Mouse (Mus musculus): ENCODE measurements around the gene Chat.
"Not testable (repeated sequence)": the region's sequence is repeated elsewhere in the genome, so short reads cannot be mapped to it uniquely, and the experiment has no call there.

The Chat gene

GRCm38 (mm10) chr14:32452552-32452951 is 13.2 kb downstream of the Chat start:
- no peak for DNase-seq (ENCODE audit: low spot score)

GRCm38 (mm10) chr14:32446989-32447388 is 18.8 kb downstream of the Chat start:
- DNase-seq (ENCODE audit: low spot score), result no peak

DNA sequence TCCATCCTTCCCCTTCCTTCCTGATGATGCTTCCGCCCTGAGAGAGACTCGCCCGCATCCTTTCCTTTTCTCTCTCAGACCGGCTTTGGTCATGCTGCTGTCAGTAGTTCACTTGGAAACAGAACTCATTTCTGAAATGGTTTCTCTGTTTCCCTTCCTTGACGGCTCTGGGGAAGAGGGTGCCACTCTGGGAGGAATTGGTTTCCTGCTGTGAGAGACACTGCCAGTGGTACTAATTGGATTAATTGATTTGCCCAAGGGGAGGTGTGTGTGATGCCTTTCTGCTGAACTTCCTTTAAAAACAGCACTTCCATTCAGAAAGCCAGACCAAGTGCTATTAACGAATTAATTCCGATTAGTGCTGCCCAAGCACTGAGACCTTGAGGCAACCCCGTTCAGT is 22.3 kb downstream of the Chat start:
- DNase-seq (ENCODE audit: low spot score), result no peak

GRCm38 (mm10) chr14:32439744-32440143 is 26.0 kb downstream of the Chat start:
- no peak for DNase-seq (ENCODE audit: low spot score)

DNA sequence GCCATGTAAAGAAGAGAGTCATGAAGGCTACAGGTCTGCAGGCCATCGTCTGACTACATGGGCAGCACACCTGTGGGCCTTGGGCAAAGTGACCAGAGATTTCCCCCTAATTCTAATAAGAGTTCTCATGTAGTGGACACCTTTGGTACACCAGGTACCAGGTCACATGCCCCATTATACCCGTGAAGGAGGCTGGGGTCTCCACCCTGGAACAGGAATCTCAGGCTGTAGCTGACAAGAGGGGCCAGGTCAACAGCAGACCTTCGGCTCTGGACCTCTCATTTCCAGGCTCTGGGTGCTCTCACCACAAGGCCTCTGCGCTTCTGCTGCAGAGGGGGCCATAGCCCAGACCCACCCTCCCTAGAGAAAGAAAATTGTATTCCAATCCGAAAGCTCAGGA is 26.5 kb downstream of the Chat start:
- no peak for DNase-seq (ENCODE audit: low spot score)

DNA sequence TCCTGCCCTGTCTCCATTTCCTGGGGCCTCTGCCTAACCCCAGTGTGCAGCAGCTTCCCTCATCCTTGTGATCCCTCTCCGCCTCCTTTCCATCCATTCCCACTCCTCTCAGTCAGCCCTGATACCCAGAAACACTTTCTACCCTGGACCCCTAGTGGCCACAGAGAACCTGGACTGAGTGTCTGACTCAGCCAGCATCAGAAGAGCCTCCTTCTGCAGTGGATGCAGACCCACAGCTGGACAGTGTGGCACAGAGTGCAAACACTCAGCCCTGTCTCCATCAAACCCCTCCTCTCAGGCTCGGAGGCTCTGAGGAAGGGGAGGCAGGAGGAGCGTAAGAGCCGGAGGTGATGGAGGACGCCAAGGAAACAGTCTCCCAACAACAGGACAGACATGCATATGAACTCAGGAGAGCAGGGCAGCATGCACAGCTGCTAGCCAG is 28.4 kb downstream of the Chat start:
- DNase-seq (ENCODE audit: low spot score), result peak; percentile 66

DNA sequence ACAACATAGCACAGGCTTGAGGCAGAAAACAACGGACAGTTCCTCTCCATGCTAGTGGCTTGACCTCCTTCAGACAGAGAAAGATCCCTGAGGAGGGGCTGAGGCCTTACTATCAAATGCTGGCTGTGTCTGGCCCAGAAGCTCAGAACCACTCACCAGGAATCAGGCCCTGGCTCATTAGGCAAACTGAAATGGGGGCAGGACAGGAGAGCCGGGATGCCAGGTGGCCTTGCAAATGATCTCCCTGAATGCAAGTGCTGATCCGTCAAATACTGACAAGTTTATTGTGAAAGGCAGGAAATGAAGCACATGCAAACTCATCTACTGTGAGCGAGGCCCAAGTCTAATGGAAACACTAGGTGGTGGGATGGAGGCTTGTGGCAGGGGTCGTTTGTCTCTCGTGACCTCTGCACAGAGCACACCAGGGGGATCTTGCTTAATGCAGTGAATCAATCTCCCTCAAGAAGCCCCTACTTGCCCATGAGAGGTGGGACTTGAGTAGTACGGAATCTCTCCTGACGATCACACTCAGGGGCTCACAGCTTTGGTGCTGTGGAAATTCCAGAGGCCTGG is 36.7 kb downstream of the Chat start:
- DNase-seq (ENCODE audit: low spot score), result peak; percentile 37

DNA sequence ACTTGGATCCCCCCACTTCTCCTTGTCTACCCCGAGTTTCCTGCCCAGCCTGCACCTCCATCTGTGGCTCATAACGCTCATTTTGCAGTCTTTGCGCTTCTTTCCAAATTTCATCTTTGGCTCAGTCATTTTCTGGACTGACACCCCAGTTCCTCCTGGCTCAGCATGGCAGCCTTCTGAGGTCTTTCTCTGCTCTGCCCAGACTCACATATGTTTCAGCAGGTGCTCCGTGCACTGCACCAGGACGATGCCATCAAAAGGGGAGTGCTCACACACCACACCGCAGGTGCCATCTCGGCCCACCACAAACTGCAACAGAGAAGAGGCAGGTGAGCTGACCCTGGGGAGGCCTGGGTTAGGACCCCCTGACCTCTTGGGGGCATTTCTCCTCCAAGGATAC is 41.8 kb downstream of the Chat start:
- DNase-seq (ENCODE audit: low spot score), result no peak

- no peak for DNase-seq (ENCODE audit: low spot score)
These were observed 47.0 kb downstream of the Chat start for GRCm38 (mm10) chr14:32418747-32419146.

- no peak for DNase-seq (ENCODE audit: low spot score)
These were observed 53.7 kb downstream of the Chat start for GRCm38 (mm10) chr14:32412075-32412474.

GRCm38 (mm10) chr14:32410084-32410483 is 55.7 kb downstream of the Chat start:
- DNase-seq (ENCODE audit: low spot score), result no peak

- DNase-seq (ENCODE audit: low spot score), result not testable (repeated sequence)
These were observed 60.4 kb downstream of the Chat start for GRCm38 (mm10) chr14:32405399-32405798.

GRCm38 (mm10) chr14:32388196-32388595 is 77.6 kb downstream of the Chat start, which contains the start of gene 1700024G13Rik:
Gene 1700024G13Rik (minus strand): TSS chr14:32388391.
- peak; percentile 89 for DNase-seq (ENCODE audit: low spot score)

DNA sequence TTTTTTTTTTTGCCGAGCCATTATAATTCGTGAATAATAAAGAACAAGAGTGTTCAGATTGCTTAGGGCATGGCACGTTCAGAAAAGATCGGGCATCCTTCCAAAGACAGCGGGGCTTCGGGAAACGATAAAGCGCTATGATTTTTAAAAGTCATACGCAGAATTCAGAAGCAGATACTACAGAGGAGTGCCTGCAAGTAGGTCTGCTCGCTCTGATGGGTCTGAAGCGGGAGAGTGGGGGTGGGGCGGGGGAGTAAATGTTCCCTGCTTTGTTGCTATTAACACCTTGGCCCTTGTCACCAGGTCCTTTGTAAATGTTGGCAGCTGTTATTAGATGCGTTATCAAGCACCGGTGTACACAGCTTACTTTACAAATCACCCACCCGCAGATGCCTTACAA is 84.2 kb downstream of the Chat start:
- no peak for DNase-seq (ENCODE audit: low spot score)

DNA sequence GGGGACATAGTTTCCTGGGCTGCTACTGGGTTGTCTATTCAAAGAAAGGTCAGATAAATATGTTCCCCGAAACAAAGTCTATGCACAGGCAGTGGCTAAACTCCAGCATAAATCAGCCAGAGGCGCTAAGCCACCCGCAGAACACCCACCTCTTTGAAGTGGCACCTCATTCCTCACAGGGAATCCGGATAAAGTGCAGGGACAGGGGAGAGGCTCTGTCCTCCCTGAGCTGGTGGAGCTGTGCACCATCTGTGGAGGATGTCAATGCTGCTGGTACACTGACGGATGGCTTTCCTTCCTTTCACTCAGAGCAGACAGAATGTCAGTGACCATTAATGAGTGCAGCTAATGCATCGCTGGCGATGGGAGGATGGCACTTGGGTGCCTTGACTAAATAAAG is 84.7 kb downstream of the Chat start:
- peak; percentile 39 for DNase-seq (ENCODE audit: low spot score)

DNA sequence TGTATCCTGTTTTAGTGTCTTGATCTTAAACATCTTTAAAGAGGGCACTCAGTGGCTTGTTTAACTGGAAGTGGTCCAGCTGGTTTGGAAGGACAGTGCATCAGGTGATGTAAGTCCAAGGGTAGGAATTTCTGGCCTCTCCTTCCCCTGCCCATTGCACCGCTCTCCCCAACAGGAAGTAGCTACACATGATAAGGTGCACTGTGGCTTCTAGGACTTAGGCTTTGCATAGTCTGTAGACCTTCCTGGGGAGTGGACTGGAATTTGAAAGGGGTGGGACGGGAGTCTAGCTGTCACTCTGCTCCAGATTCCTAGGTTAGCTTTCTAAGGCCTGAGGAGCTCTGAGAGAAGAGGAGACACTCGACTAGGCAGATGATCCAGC is 85.7 kb downstream of the Chat start:
- DNase-seq (ENCODE audit: low spot score), result peak; percentile 12

DNA sequence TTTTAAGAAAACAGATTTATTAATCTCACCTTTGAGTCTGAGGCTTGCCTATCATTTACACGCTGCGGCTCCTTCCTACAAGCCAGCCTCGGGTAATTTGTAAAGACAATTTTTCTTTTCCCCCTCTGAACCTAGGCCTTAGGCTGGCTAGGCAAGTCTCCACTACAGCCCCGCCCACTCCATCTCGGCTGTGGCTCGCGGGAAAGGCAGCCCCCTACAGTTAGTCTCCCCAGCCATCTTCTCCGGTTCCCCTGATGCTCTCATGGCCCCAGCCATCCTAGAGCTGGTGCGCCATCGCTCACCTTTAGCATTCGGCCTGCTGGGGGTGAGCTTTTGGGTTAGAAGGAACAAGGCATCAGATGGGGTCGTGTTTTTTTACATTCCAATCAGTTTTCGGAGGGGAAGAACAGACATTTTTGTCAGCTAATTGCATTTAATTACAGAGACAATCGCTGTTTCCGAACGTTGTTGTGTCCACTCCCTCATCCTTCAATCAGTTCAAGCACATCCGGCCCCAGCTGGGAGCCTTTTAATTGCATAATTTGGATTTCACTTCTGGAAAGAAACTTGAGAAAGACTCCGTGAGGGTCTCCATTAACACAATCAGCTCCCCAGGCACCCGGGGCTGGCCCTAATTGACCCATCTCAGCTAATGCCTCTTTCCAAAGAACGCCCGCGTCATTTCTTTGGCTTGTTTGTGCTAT is 86.2 kb downstream of the Chat start:
- DNase-seq (ENCODE audit: low spot score), result peak; percentile 64

DNA sequence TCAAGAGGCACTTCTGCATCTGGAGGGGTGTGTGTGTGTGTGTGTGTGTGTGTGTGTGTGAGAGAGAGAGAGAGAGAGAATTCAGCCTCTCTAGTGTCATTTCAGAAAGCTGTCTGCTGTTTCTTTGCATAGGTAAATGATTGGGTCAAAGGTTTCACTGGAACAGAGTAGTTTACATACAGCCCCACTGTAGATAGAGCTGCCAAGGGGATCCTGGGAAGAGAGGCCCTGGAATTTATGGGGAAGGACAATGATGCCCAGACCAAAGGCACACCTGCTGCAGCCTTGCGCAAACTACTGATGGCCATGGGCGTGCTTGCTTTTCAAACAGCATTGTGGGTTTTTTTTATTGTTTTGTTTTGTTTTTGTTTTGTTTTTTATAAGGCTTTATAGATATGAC is 93.3 kb downstream of the Chat start:
- no peak for DNase-seq (ENCODE audit: low spot score)

DNA sequence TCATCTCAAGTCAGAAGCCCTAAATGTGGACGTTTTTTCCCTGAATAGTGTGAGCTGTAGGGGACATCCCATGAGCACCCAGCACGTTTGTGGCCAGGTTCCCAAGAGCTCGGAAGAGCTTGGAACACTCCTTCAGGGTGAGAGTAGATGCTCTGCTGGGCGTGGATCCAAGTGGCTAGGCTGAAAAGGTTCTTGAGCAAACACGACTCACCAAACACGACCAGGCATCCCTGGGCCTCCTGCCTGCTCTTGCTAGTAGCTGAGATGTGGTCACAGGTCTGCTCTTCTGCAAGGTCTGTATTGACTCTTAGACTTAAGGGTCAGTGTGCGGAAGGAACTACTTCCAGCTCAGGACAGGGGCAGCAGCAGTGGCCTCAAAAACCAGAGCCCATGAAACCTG is 96.0 kb downstream of the Chat start:
- DNase-seq (ENCODE audit: low spot score), result no peak

DNA sequence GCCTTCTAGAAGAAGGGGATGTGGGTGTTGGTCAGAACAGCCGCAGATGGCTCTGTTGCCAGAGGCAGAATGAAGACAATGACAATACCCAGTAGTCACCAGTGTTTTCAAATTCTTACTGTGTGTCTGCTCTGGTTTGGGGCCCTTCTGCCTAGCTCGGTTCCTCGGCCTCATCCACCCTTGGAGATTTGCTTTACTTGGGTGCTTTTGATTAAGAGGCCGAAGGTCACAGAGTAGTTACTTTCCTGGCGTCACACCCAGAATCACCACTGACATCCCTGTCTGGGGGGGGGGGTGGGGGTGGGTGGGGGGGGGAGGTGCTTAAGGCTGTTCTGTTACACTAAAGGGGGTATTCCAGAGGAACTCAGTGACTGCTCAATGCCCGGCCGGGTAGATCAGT is 101.4 kb downstream of the Chat start:
- no peak for DNase-seq (ENCODE audit: low spot score)

Data from embryo, embryonic 10 days (tissue).